Comparison of ENCODE assay signal across 20 mouse cellular contexts in the genomic region with DNA sequence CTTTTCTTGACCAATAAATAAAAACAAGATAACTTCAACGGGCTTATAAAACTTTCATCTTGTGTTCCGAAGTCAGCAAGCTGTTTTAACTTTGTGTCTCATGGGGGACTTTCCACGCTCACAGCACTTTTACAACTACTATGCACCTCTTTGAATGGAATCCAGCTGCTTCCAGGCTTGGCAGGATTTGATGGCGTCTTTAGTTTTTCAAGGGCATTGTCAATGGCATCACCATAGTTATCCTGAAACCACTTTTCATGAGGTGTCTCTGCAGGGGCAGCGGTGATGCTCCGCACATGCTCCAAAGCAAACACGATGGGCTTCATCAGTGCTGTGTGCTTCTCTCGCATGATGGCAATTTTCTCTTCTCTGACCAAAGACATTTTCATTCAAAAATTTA. TPM values are rescaled to one million over a fixed set of nuclear protein-coding genes. Genes with fewer than 3 reads are reported as not detected.
A peak's percentile ranks its signal among the peaks of the same experiment; 100 is the strongest.
DNase-seq lines count a peak whose midpoint lies in the region; ATAC-seq and TF ChIP-seq lines count a peak whose summit lies in the region.
"Had no signal": no experiment of that assay in that cellular context is flagged by ENCODE, and none has a peak within 500 bp of the region (broad histone marks: within the 10 kb centered on the region; RNA-seq: fewer than 3 reads in every experiment).

No protein-coding gene starts in this region.

- H3K36me3 ChIP-seq in midbrain, embryonic 11.5 days (ENCODE audit: control insufficient read depth, insufficient read depth, low read length) = peaks cover 5% of the 10 kb centered on the region
- H3K36me3 ChIP-seq in midbrain, embryonic 10.5 days = peaks cover 89% of the 10 kb centered on the region

- no peak overlapping the region for H3K27ac ChIP-seq in midbrain, embryonic 11.5 days (ENCODE audit: low read depth, low read length)
- H3K27ac ChIP-seq in midbrain, embryonic 10.5 days (replicated peaks) = no peak overlapping the region
- no peak overlapping the region for H3K27ac ChIP-seq in left cerebral cortex, adult 2 months
- H3K27ac ChIP-seq: embryonic facial prominence, embryonic 10.5 days; embryonic facial prominence, embryonic 12.5 days; forebrain, embryonic 13.5 days; forebrain, embryonic 15.5 days had no signal

- H3K4me2 ChIP-seq in midbrain, embryonic 11.5 days = no peak overlapping the region
- H3K4me2 ChIP-seq: embryonic facial prominence, embryonic 12.5 days; forebrain, embryonic 13.5 days; forebrain, embryonic 15.5 days had no signal

- no peak overlapping the region for H3K4me3 ChIP-seq in midbrain, embryonic 11.5 days (ENCODE audit: low read depth, low read length)
- no peak overlapping the region for H3K4me3 ChIP-seq in midbrain, embryonic 10.5 days
- no peak overlapping the region for H3K4me3 ChIP-seq in left cerebral cortex, adult 2 months
- H3K4me3 ChIP-seq: embryonic facial prominence, embryonic 10.5 days; embryonic facial prominence, embryonic 12.5 days; forebrain, embryonic 13.5 days; forebrain, embryonic 15.5 days had no signal

- no peaks in the 10 kb centered on the region for H3K4me1 ChIP-seq in midbrain, embryonic 11.5 days (ENCODE audit: control insufficient read depth, insufficient read depth, low read length)
- H3K4me1 ChIP-seq in midbrain, embryonic 10.5 days = no peaks in the 10 kb centered on the region
- H3K4me1 ChIP-seq: embryonic facial prominence, embryonic 10.5 days; embryonic facial prominence, embryonic 12.5 days; forebrain, embryonic 13.5 days; forebrain, embryonic 15.5 days had no signal

- WGBS in midbrain, embryonic 11.5 days = 94% methylated on average over 8 of the region's 8 CpGs
- 96% methylated on average over 8 of the region's 8 CpGs for WGBS in midbrain, embryonic 10.5 days

- peak; percentile 74 for DNase-seq in midbrain, embryonic 11.5 days (ENCODE audit: low spot score, missing footprints)
- DNase-seq in midbrain, embryonic 10.5 days (ENCODE audit: low spot score) = no peak
- DNase-seq in R1 (ENCODE audit: low read depth, low spot score) = peak; percentile 59
- DNase-seq in kidney, adult 8-10 months = no peak
- no peak for DNase-seq in left cerebral cortex, adult 2 months (ENCODE audit: extremely low spot score in 1 of 2, low spot score in 2 of 2)
- DNase-seq: adrenal gland, adult 8-10 months; adrenal gland, postnatal 25 days; cerebellum, adult 11-12 months; cerebellum, adult 2 months; cerebellum, adult 9-10 months; cerebellum, postnatal 10 days; cerebellum, postnatal 25 days; forebrain, postnatal 0 days had no signal

- no peak for TF ChIP-seq CTCF in left cerebral cortex, adult 2 months (IDR thresholded peaks at IDR 0.05)

- ATAC-seq in midbrain, embryonic 11.5 days (ENCODE audit: low FRiP score) = no peak
- ATAC-seq: activated CD4-positive, CD25-positive, alpha-beta regulatory T cell, adult 4 months; forebrain, embryonic 13.5 days; forebrain, embryonic 15.5 days; forebrain, postnatal 0 days; Patski had no signal

- no peaks in the 10 kb centered on the region for H3K27me3 ChIP-seq in midbrain, embryonic 11.5 days (ENCODE audit: control insufficient read depth, insufficient read depth, low read length)
- no peaks in the 10 kb centered on the region for H3K27me3 ChIP-seq in midbrain, embryonic 10.5 days (ENCODE audit: low read depth, poor library complexity, severe bottlenecking)
- H3K27me3 ChIP-seq: embryonic facial prominence, embryonic 12.5 days; forebrain, embryonic 13.5 days; forebrain, embryonic 15.5 days; Patski had no signal

- intact Hi-C loops in left cerebral cortex, adult 2 months (cut with DNase I) = no loop called here

- H3K9me3 ChIP-seq in midbrain, embryonic 11.5 days (ENCODE audit: control insufficient read depth, low read length) = no peaks in the 10 kb centered on the region
- H3K9me3 ChIP-seq in midbrain, embryonic 10.5 days (replicated peaks) = no peaks in the 10 kb centered on the region
- H3K9me3 ChIP-seq: embryonic facial prominence, embryonic 10.5 days; embryonic facial prominence, embryonic 12.5 days; forebrain, embryonic 13.5 days; forebrain, embryonic 15.5 days; G1E had no signal

- H3K9ac ChIP-seq in midbrain, embryonic 11.5 days (ENCODE audit: low read length) = no peak overlapping the region
- H3K9ac ChIP-seq: embryonic facial prominence, embryonic 12.5 days; forebrain, embryonic 13.5 days; forebrain, embryonic 15.5 days; forebrain, postnatal 0 days had no signal

RNA-seq across cellular contexts. Expression of gene Arl6ip1, which starts 33.5 kb away (rescaled TPM):
- 494 and 501 TPM in 2 replicates for polyA plus RNA-seq in midbrain, embryonic 11.5 days (2014; fragmentation: Nextera tagmentation; extraction: Ambion mirVana)
- 503 and 508 TPM in 2 replicates for polyA plus RNA-seq in midbrain, embryonic 10.5 days (2016; fragmentation: Nextera tagmentation; extraction: Ambion mirVana)
- 100 to 1,000 TPM; 245 to 246 TPM for total RNA-seq in left cerebral cortex, adult 2 months (2021)

RNA-seq across cellular contexts. Expression of gene Rps15a, which starts 47.0 kb away (rescaled TPM):
- polyA plus RNA-seq in midbrain, embryonic 11.5 days (2014; fragmentation: Nextera tagmentation; extraction: Ambion mirVana) = 586 and 691 TPM in 2 replicates
- 564 and 647 TPM in 2 replicates for polyA plus RNA-seq in midbrain, embryonic 10.5 days (2016; fragmentation: Nextera tagmentation; extraction: Ambion mirVana)
- total RNA-seq in left cerebral cortex, adult 2 months (2021) = 100 to 1,000 TPM; 344 to 347 TPM

Comparison
In these comparisons a context has a peak if more than half of its experiments do, and no peak if none do; other contexts are left out.
1. DNase-seq: peak in midbrain, embryonic 11.5 days (single experiment) and R1 (single experiment); none in midbrain, embryonic 10.5 days (single experiment), kidney, adult 8-10 months (0 of 2) and left cerebral cortex, adult 2 months (0 of 2).